ENCODE assay signal across 23 mouse cellular contexts in the genomic region with DNA sequence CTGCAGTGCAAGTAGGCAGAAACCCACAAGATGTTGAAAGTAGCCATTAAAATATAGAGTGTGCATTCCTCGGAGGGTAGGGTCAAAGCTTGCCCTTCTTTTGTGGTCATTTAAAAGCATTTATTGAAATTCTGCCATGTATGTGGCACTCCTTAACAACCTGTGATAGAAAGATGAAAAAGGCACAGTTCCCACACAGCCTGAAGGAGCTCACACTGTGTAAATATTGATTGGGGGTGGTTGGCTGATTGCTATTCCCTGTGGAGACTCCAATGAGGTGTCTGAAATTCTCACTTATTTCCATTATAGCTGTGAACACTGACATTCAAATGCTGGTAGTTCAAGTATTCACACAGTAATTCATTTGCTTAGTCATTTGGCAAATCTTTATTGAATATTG.
A peak's percentile ranks its signal among the peaks of the same experiment; 100 is the strongest.
DNase-seq lines count a peak whose midpoint lies in the region; ATAC-seq and TF ChIP-seq lines count a peak whose summit lies in the region.
"Had no signal": no experiment of that assay in that cellular context is flagged by ENCODE, and none has a peak within 500 bp of the region (broad histone marks: within the 10 kb centered on the region; RNA-seq: fewer than 3 reads in every experiment).

No protein-coding gene starts in this region.

- no peaks in the 10 kb centered on the region for H3K36me3 ChIP-seq in forebrain, embryonic 13.5 days (ENCODE audit: poor library complexity, severe bottlenecking)
- H3K36me3 ChIP-seq in forebrain, embryonic 10.5 days (replicated peaks), result no peaks in the 10 kb centered on the region
- H3K36me3 ChIP-seq in midbrain, embryonic 12.5 days, result no peaks in the 10 kb centered on the region
- H3K36me3 ChIP-seq in midbrain, postnatal 0 days (ENCODE audit: insufficient read depth, low read length), result no peaks in the 10 kb centered on the region
- no peaks in the 10 kb centered on the region for H3K36me3 ChIP-seq in forebrain, embryonic 16.5 days (ENCODE audit: control insufficient read depth, insufficient read depth)
- H3K36me3 ChIP-seq in midbrain, embryonic 15.5 days (replicated peaks), result no peaks in the 10 kb centered on the region
- H3K36me3 ChIP-seq: embryonic facial prominence, embryonic 10.5 days; heart, embryonic 12.5 days; limb, embryonic 12.5 days; liver, embryonic 13.5 days had no signal

- H3K27me3 ChIP-seq in forebrain, embryonic 13.5 days, result no peaks in the 10 kb centered on the region
- H3K27me3 ChIP-seq in forebrain, embryonic 10.5 days (ENCODE audit: poor library complexity, severe bottlenecking), result no peaks in the 10 kb centered on the region
- no peaks in the 10 kb centered on the region for H3K27me3 ChIP-seq in midbrain, embryonic 12.5 days
- H3K27me3 ChIP-seq in midbrain, postnatal 0 days (ENCODE audit: insufficient read depth, low read length), result no peaks in the 10 kb centered on the region
- H3K27me3 ChIP-seq in forebrain, embryonic 16.5 days (replicated peaks; ENCODE audit: control insufficient read depth, insufficient read depth, low read length), result no peaks in the 10 kb centered on the region
- H3K27me3 ChIP-seq in midbrain, embryonic 15.5 days (replicated peaks), result no peaks in the 10 kb centered on the region
- H3K27me3 ChIP-seq: heart, embryonic 12.5 days; limb, embryonic 12.5 days; liver, embryonic 13.5 days had no signal

- no peak overlapping the region for H3K4me3 ChIP-seq in forebrain, embryonic 13.5 days
- no peak overlapping the region for H3K4me3 ChIP-seq in forebrain, embryonic 10.5 days
- H3K4me3 ChIP-seq in midbrain, embryonic 12.5 days, result no peak overlapping the region
- H3K4me3 ChIP-seq in midbrain, postnatal 0 days (ENCODE audit: low read depth, low read length), result no peak overlapping the region
- H3K4me3 ChIP-seq in forebrain, embryonic 16.5 days (replicated peaks; ENCODE audit: low read length), result no peak overlapping the region
- no peak overlapping the region for H3K4me3 ChIP-seq in midbrain, embryonic 15.5 days
- H3K4me3 ChIP-seq: embryonic facial prominence, embryonic 10.5 days; heart, embryonic 12.5 days; limb, embryonic 12.5 days; liver, embryonic 13.5 days had no signal

- 30% methylated on average over 1 of the region's 1 CpGs for WGBS in forebrain, embryonic 13.5 days
- 62% methylated on average over 1 of the region's 1 CpGs for WGBS in forebrain, embryonic 10.5 days
- 59% methylated on average over 1 of the region's 1 CpGs for WGBS in midbrain, embryonic 12.5 days
- 64% methylated on average over 1 of the region's 1 CpGs for WGBS in midbrain, postnatal 0 days
- WGBS in forebrain, embryonic 16.5 days, result 33% methylated on average over 1 of the region's 1 CpGs
- 62% methylated on average over 1 of the region's 1 CpGs for WGBS in midbrain, embryonic 15.5 days

- H3K4me2 ChIP-seq in forebrain, embryonic 13.5 days, result no peak overlapping the region
- H3K4me2 ChIP-seq in midbrain, embryonic 12.5 days (replicated peaks), result no peak overlapping the region
- no peak overlapping the region for H3K4me2 ChIP-seq in midbrain, postnatal 0 days (ENCODE audit: low read depth, low read length, poor library complexity, severe bottlenecking)
- no peak overlapping the region for H3K4me2 ChIP-seq in forebrain, embryonic 16.5 days (ENCODE audit: low read length)
- no peak overlapping the region for H3K4me2 ChIP-seq in midbrain, embryonic 15.5 days
- H3K4me2 ChIP-seq: heart, embryonic 12.5 days; limb, embryonic 12.5 days; liver, embryonic 13.5 days had no signal

- H3K27ac ChIP-seq in forebrain, embryonic 13.5 days, result no peak overlapping the region
- H3K27ac ChIP-seq in forebrain, embryonic 10.5 days, result no peak overlapping the region
- H3K27ac ChIP-seq in midbrain, embryonic 12.5 days (replicated peaks), result no peak overlapping the region
- H3K27ac ChIP-seq in midbrain, postnatal 0 days (ENCODE audit: low read depth, low read length), result no peak overlapping the region
- H3K27ac ChIP-seq in forebrain, embryonic 16.5 days (ENCODE audit: low read length), result no peak overlapping the region; the same call in 1 of the 2 replicates
- H3K27ac ChIP-seq in midbrain, embryonic 15.5 days, result no peak overlapping the region
- H3K27ac ChIP-seq: embryonic facial prominence, embryonic 10.5 days; limb, embryonic 12.5 days; liver, embryonic 13.5 days had no signal

- H3K9me3 ChIP-seq in forebrain, embryonic 13.5 days (replicated peaks), result no peaks in the 10 kb centered on the region
- H3K9me3 ChIP-seq in forebrain, embryonic 10.5 days, result no peaks in the 10 kb centered on the region
- no peaks in the 10 kb centered on the region for H3K9me3 ChIP-seq in midbrain, embryonic 12.5 days
- H3K9me3 ChIP-seq in midbrain, postnatal 0 days (ENCODE audit: low read length), result no peaks in the 10 kb centered on the region
- H3K9me3 ChIP-seq in forebrain, embryonic 16.5 days (ENCODE audit: control insufficient read depth, low read length), result no peaks in the 10 kb centered on the region
- no peaks in the 10 kb centered on the region for H3K9me3 ChIP-seq in midbrain, embryonic 15.5 days
- H3K9me3 ChIP-seq: embryonic facial prominence, embryonic 10.5 days; heart, embryonic 12.5 days; limb, embryonic 12.5 days; liver, embryonic 13.5 days had no signal

- ATAC-seq in forebrain, embryonic 13.5 days, result peak; percentile 76
- peak; percentile 77 for ATAC-seq in midbrain, embryonic 12.5 days (ENCODE audit: low FRiP score, low read depth)
- ATAC-seq in midbrain, postnatal 0 days (ENCODE audit: low FRiP score), result no peak
- peak; percentile 75 for ATAC-seq in forebrain, embryonic 16.5 days
- peak; percentile 71; the same call in 1 of the 2 replicates for ATAC-seq in midbrain, embryonic 15.5 days (replicated peaks)
- ATAC-seq: intestine, postnatal 0 days had no signal

- H3K4me1 ChIP-seq in forebrain, embryonic 13.5 days, result peaks cover 15% of the 10 kb centered on the region; the same call in 1 of the 2 replicates
- no peaks in the 10 kb centered on the region for H3K4me1 ChIP-seq in forebrain, embryonic 10.5 days
- no peaks in the 10 kb centered on the region for H3K4me1 ChIP-seq in midbrain, embryonic 12.5 days
- no peaks in the 10 kb centered on the region for H3K4me1 ChIP-seq in midbrain, postnatal 0 days (ENCODE audit: insufficient read depth, low read length)
- H3K4me1 ChIP-seq in forebrain, embryonic 16.5 days (replicated peaks; ENCODE audit: control insufficient read depth, insufficient read depth, low read length), result peaks cover 6% of the 10 kb centered on the region
- no peaks in the 10 kb centered on the region; the same call in 1 of the 2 replicates for H3K4me1 ChIP-seq in midbrain, embryonic 15.5 days
- H3K4me1 ChIP-seq: embryonic facial prominence, embryonic 10.5 days; heart, embryonic 12.5 days; limb, embryonic 12.5 days; liver, embryonic 13.5 days had no signal

- TF ChIP-seq CTCF in midbrain, postnatal 0 days (IDR thresholded peaks at IDR 0.05), result no peak

- DNase-seq in forebrain, embryonic 10.5 days (ENCODE audit: extremely low spot score, low spot score), result no peak
- no peak for DNase-seq in midbrain, postnatal 0 days (ENCODE audit: low spot score)
- DNase-seq in c-Kit-positive CD71-positive TER-119-positive erythroid progenitor cells, embryonic 14.5 days (ENCODE audit: low spot score), result no peak
- no peak for DNase-seq in urinary bladder, postnatal 25 days (ENCODE audit: low spot score)
- DNase-seq: adrenal gland, postnatal 14 days; cerebellum, adult 11-12 months; cerebellum, postnatal 10 days; gastrocnemius, postnatal 14 days; heart, adult 11 months; heart, postnatal 10 days; kidney, postnatal 25 days; liver, embryonic 13.5 days; lung, adult 2 months; lung, postnatal 14 days; thymus, postnatal 14 days had no signal

- no peak overlapping the region for H3K9ac ChIP-seq in forebrain, embryonic 13.5 days
- H3K9ac ChIP-seq in midbrain, embryonic 12.5 days (replicated peaks), result no peak overlapping the region
- no peak overlapping the region for H3K9ac ChIP-seq in midbrain, postnatal 0 days (replicated peaks; ENCODE audit: low read length, poor library complexity, severe bottlenecking)
- no peak overlapping the region for H3K9ac ChIP-seq in forebrain, embryonic 16.5 days (replicated peaks; ENCODE audit: low read depth, low read length)
- no peak overlapping the region for H3K9ac ChIP-seq in midbrain, embryonic 15.5 days
- H3K9ac ChIP-seq: heart, embryonic 12.5 days; limb, embryonic 12.5 days; liver, embryonic 13.5 days had no signal
